Mouse (Mus musculus) gastrocnemius, postnatal 10 days (tissue): Measurements from ENCODE around the gene Inhbb. TPM values are rescaled to one million over a fixed set of nuclear protein-coding genes. Genes with fewer than 3 reads are reported as not detected.

Source experiments
- DNase-seq: peaks from one replicate; pipeline ENCODE4 v3.0.0; 2021; ENCODE audit warnings: mixed read lengths
- long read RNA-seq, 2 experiments: library from polyadenylated mRNA; stranded (forward); transcript quantifications; one replicate each; pipeline ENCODE4 v2.0.0; 2021
- total RNA-seq, 2 experiments: library from RNA; stranded (reverse); gene quantifications; 2 replicates each; pipeline ENCODE4 v1.2.3; 2021

Inhbb gene
- under 1 TPM; 0.42 to 0.72 TPM for total RNA-seq
- long read RNA-seq, experiment 1, full-length matches to known transcripts = 1 of 1 reads
- long read RNA-seq, experiment 1, partial matches to known transcripts = 0 of 1 reads
- long read RNA-seq, experiment 1, other reads (novel, unspliced or antisense) = 0 of 1 reads
- long read RNA-seq, experiment 2, partial matches to known transcripts = 0 of 2 reads
- long read RNA-seq, experiment 2, other reads (novel, unspliced or antisense) = 2 of 2 reads

GRCm38 (mm10) chr1:119421576-119422421 lies at the start of gene Inhbb:
Gene Inhbb (minus strand): TSS chr1:119422248.
- DNase-seq = peak; percentile 39

GRCm38 (mm10) chr1:119463386-119463785 lies 41.3 kb upstream of the Inhbb start:
- DNase-seq = peak; percentile 59

GRCm38 (mm10) chr1:119460062-119460461 lies 38.0 kb upstream of the Inhbb start:
- no peak for DNase-seq

DNA sequence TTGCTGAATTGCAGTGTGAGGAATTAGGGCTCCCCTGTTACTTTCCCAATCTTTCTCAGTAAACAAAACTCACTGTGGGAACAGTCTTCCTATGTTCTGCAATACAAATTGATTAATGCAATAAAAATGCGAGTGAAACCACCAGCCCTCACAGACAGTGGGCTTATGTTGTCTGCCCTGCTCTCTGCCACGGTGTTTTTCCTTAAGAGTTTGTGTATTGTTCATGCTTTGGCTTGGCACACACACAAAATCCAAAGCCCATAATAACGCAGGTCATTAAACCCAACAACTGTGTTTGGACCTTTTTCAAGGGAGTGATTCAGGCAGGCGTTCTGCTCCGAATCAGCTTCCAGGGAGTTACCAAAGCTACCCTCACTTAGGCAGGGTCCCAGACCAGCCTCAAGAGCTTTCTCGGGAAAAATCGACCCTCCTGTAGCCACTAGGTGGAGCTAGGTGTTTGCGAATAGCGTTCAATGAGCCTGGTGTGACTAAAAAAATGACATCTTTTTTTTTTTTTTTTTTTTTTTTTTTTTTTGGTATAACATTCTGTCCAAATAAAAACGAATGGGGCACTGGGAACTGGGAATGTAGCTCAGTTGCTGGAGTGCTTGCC lies 36.1 kb upstream of the Inhbb start:
- peak; percentile 52 for DNase-seq

DNA sequence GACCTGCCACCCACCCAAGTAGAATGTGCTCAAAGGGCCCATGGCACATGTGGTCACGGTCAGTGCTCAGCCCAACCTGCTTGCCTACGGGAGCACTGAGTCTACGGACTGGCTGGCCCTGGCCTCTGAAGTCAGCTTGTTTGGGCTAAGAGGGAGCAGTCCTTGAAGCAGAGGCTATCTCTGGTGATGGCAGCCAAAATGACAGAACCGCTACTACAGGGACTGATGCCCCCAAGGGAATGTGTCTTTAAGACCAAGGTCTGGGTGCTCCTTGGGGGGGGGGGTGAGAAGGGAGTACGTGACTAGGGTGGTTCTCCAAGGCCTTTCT lies 35.4 kb upstream of the Inhbb start:
- DNase-seq = no peak

GRCm38 (mm10) chr1:119456671-119457527 lies 34.9 kb upstream of the Inhbb start:
- no peak for DNase-seq

- peak; percentile 50 for DNase-seq
These were observed 31.7 kb upstream of the Inhbb start for GRCm38 (mm10) chr1:119453731-119454130.

GRCm38 (mm10) chr1:119451417-119451816 lies 29.4 kb upstream of the Inhbb start:
- no peak for DNase-seq

GRCm38 (mm10) chr1:119450651-119451345 lies 28.8 kb upstream of the Inhbb start:
- no peak for DNase-seq

GRCm38 (mm10) chr1:119446753-119447283 lies 24.8 kb upstream of the Inhbb start:
- no peak for DNase-seq

GRCm38 (mm10) chr1:119443591-119444350 lies 21.7 kb upstream of the Inhbb start:
- no peak for DNase-seq

GRCm38 (mm10) chr1:119442901-119443300 lies 20.9 kb upstream of the Inhbb start:
- no peak for DNase-seq

DNA sequence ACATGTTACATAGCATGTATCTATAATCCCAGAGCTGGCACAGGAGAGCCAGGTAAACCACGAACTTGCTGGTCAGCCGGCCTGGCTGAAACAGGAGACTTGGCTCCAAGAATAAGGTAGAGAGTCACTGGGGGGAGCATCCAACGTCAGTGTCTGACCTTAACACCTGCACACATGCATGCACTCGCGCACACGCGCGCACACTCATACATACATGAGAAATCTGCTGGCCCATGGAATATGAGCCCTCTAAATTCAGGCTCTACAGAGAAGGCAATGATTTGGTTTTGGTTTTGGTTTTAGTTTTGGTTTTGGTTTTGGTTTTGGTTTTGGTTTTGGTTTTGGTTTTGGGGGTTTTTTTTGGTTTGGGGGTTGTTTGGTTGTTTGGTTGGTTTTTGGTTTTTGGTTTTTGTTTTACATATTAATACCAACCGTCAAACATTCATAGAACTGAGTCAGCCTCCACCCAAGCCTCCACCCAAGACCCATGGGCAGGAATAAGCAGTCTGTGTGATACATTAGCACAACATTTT lies 16.1 kb upstream of the Inhbb start:
- no peak for DNase-seq

DNA sequence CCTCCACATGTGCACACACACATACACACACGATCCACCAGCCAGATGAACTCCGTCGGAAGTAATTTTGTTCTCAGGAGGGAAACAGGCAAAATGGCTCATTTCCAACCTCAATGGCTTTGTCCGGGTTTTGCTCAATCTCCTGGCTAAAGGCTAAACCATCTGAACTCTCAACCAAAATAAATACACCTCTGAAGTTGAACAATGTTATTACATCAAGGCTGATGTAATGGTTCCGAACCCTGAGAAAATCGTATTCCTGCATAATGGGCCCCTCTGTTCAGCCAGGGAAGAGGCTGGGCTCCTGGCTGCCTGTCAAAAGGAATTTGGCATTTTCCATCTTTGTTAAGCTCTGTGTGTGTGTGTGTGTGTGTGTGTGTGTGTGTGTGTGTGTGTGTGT lies 15.4 kb upstream of the Inhbb start:
- no peak for DNase-seq

DNA sequence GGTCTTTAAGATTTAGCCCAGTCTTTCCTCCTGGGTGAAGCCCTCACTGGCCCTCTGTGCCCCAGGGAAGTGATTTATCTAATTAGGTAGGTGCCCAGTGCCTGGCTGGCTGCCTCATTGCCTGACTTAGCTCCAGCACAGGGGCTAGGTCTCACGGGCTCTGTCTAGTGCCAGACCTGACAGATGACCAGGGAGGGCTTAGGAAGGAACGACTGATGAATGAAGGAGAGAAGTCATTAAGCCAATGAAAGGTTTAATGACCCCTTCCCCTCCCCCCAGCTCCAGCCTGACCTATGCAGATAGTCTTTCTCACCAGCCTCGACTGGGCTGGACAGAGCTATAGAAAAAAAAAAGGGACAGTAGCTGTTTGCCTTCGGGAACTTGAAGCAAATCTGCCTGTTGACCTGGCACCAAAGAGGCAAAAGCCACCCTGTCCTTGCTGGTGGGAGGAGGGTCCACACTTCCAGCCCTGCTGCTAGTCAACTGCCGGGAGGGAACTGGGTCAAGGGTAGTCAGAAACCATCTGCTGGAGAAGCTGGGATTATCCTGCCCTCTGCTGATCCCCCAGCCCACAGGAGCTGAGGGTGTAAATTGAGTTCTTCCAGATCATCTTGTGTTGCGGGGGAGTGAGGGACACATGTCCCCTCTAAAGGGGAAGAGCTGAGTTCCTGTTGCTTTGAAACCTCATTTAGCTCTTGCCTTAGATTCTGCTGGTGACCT lies 2.3 kb upstream of the Inhbb start:
- DNase-seq = no peak

DNA sequence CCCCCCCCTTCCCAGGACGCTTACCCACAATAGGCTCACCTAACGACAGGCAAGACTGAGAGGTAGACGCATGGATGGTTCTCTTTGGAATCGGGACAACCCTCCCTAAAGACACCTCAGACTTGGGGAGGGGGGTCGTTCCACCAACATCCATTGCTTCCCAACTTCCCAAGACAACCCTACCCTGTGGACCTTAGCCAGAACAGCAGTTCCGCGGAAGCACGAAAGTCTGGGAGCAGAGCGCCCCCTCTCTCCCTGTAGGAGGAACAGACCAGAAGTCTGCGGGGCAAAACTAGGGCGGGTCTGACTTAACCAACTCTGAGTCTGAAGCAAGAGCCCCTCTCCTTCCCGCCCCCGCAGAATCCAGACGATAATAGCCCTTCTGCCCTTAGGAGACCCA lies 1.5 kb upstream of the Inhbb start:
- DNase-seq = peak; percentile 34

- no peak for DNase-seq
These were observed 490 bp upstream of the Inhbb start for GRCm38 (mm10) chr1:119422460-119423015.

DNA sequence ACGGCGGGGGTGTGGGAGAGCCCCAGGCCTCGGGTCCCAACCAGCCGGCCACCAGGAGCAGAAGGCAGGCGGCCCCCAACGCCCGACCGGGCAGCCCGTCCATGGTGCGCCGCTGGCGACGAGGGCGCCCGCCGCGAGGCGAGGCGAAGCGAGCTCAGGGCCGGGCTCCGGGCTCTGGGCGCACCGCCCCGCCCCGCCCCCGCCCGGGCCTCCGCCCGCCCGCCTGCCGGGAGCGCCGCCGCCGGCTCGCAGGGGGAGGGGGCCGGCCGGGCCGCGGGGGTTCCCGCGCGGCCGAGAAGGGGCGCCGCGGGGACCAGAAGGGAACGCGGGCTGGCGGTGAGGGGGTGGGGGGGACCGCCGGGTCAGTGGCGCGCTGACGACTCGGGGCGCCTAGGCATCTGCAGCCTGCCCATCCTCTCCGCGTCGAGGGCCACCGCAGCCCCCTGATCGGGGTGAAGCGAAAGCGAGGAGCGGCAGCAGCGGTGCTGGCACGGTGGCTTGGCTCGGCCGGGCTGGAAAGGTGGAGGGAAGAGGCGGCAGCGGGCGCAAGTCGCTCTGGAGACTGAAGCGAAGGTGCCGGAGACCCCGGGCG lies 968 bp downstream of the Inhbb start:
- peak; percentile 47 for DNase-seq
